Mouse (Mus musculus): ENCODE data around the gene Atp5d.

Gene Atp5d

GRCm38 (mm10) chr10:80179068-80180051 is 40.9 kb downstream of the Atp5d start, which contains the start of gene Efna2:
Gene Efna2, plus strand, starts transcription at chr10:80179482.
- DNase-seq (ENCODE audit: low read depth in 1 of 2, low spot score in 2 of 2): no peak

DNA sequence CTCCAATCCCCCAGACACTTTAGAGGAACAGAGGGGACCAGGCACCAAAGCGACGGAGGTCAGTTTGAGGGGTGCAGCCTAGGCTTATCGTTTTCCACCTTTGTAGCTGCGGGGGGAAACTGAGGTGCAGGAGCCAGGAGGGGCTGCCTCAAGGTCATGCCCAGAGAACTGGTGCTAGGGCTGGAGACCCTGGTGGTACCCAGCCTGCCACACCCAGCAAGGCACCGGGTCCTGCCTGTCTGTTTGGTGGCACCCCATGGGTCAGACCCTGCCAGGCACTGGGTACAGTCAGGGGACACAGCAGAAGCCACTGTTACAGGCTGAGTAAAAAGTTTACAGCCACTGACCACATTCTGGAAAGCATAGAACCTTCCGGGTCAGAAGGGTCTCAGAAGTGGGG is 41.9 kb downstream of the Atp5d start:
- DNase-seq (ENCODE audit: low read depth in 1 of 2, low spot score in 2 of 2): no peak

- DNase-seq (ENCODE audit: low read depth in 1 of 2, low spot score in 2 of 2): no peak
These were observed 42.4 kb downstream of the Atp5d start for GRCm38 (mm10) chr10:80180823-80181222.

- DNase-seq (ENCODE audit: low read depth in 1 of 2, low spot score in 2 of 2): no peak
These were observed 44.1 kb downstream of the Atp5d start for GRCm38 (mm10) chr10:80182547-80182946.

DNA sequence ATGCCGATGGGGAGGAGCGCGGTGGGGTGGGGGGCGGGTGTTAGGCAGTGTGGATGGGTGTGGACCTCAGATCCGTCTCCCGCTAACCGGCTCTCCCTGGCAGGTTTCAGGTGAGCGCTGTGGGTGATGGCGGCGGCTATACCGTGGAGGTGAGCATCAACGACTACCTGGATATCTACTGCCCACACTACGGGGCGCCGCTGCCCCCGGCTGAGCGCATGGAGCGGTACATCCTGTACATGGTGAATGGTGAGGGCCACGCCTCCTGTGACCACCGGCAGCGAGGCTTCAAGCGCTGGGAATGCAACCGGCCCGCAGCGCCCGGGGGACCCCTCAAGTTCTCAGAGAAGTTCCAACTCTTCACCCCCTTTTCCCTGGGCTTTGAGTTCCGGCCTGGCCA is 48.2 kb downstream of the Atp5d start:
- no peak for DNase-seq (ENCODE audit: low read depth in 1 of 2, low spot score in 2 of 2)

- no peak for DNase-seq (ENCODE audit: low read depth in 1 of 2, low spot score in 2 of 2)
These were observed 49.3 kb downstream of the Atp5d start for GRCm38 (mm10) chr10:80187739-80188138.

GRCm38 (mm10) chr10:80188453-80189024 is 50.1 kb downstream of the Atp5d start:
- no peak for DNase-seq (ENCODE audit: low read depth in 1 of 2, low spot score in 2 of 2)

- no peak for DNase-seq (ENCODE audit: low read depth in 1 of 2, low spot score in 2 of 2)
These were observed 51.6 kb downstream of the Atp5d start for GRCm38 (mm10) chr10:80189999-80190398.

GRCm38 (mm10) chr10:80190491-80191051 is 52.1 kb downstream of the Atp5d start:
- no peak for DNase-seq (ENCODE audit: low read depth in 1 of 2, low spot score in 2 of 2)

DNA sequence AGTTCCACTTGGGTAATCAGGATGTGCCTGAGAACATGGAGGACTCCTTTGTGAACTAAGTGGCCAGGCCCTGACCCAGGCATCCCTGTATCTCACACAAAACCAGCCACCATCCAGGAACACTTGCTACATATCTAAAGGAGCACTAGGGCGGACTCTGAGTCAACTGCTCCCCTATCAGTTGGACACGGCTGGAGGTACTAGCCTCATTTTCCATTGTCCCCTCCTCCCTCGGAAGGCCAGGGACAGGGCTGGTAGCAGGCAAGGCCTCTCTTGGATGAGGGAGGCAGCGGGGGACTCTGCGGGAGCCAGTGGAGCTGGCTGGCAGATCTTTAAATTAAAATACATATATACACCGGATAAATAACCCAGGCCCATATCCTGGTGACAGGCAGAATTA is 55.5 kb downstream of the Atp5d start:
- DNase-seq (ENCODE audit: low read depth in 1 of 2, low spot score in 2 of 2): no peak

DNA sequence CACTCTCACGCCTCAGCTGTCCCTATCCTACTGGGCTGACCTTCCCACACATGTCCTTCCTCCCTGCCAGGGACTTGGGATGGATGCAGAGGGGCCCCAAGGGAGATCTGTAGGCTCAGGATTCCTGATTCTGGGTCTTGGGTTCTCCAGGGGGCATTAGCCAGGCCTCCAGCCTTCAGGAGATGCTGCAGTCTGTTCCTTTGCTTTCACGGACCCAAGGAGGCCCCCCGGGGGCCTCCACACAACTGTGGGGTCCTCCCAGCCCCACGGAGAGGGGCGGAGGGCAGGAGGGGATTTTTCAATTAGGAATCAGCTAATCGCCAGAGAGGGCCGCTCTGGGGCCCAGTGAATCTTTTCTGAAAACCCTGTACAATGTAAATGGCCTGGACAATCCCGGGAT is 56.0 kb downstream of the Atp5d start:
- no peak for DNase-seq (ENCODE audit: low read depth in 1 of 2, low spot score in 2 of 2)

Measured in monocyte, adult 2 months (primary cell).